Mouse (Mus musculus) heart, embryonic 16.5 days (tissue): Measurements from ENCODE around the gene Gm26602. TPM values are rescaled to one million over a fixed set of nuclear protein-coding genes. Genes with fewer than 3 reads are reported as not detected.
"Not testable (repeated sequence)": the region's sequence is repeated elsewhere in the genome, so short reads cannot be mapped to it uniquely, and the experiment has no call there.

Source experiments
- ATAC-seq: fragments of 200-750 bp; cut with Nextera tagmentation; replicated peaks from 2 replicates; pipeline ENCODE4 v1.8.0; 2017; ENCODE audit warnings: moderate number of reproducible peaks; ENCODE audit not compliant: insufficient read depth, low FRiP score; ENCODE audit errors: extremely low read depth
- H3K27ac ChIP-seq: fragments of 300-500 bp; sonication (generic); 2 replicates; pipeline ENCODE4 v1.5.1; 2014; ENCODE audit warnings: mild to moderate bottlenecking, low read length, control low read depth, moderate library complexity
- H3K27me3 ChIP-seq: fragments of 300-500 bp; sonication (generic); 2 replicates; pipeline ENCODE4 v1.6.1; 2014; ENCODE audit warnings: low read length, mixed read lengths; ENCODE audit not compliant: control insufficient read depth, insufficient read depth
- H3K36me3 ChIP-seq: fragments of 300-500 bp; sonication (generic); 2 replicates; pipeline ENCODE4 v1.6.1; 2014; ENCODE audit not compliant: control insufficient read depth, insufficient read depth
- H3K4me1 ChIP-seq: fragments of 300-500 bp; sonication (generic); 2 replicates; pipeline ENCODE4 v1.6.1; 2014; ENCODE audit warnings: low read length, mixed read lengths; ENCODE audit not compliant: control insufficient read depth, insufficient read depth
- H3K4me2 ChIP-seq: fragments of 300-500 bp; sonication (generic); 2 replicates; pipeline ENCODE4 v1.6.1; 2014; ENCODE audit warnings: low read depth, mild to moderate bottlenecking, control low read depth, low read length
- H3K4me3 ChIP-seq: fragments of 300-500 bp; sonication (generic); 2 replicates; pipeline ENCODE4 v1.5.1; 2014; ENCODE audit warnings: mild to moderate bottlenecking, control low read depth, low read length
- H3K9ac ChIP-seq: fragments of 300-500 bp; sonication (generic); 2 replicates; pipeline ENCODE4 v1.6.1; 2014; ENCODE audit warnings: low read length, control low read depth
- H3K9me3 ChIP-seq: fragments of 300-500 bp; sonication (generic); replicated peaks from 2 replicates; pipeline ENCODE4 v1.6.1; 2016; ENCODE audit warnings: low read length; ENCODE audit not compliant: control insufficient read depth
- WGBS: fragments of 180-500 bp; shearing (Covaris S2); extraction: QIAGEN DNeasy Blood & Tissue Kit; methylation state at CpG from one replicate; pipeline ENCODE4 v1.1.7; 2014; 5-methylcytosine and 5-hydroxymethylcytosine counted together
- polyA plus RNA-seq: library from polyadenylated mRNA; unstranded; fragments of >200 nt; fragmentation: Nextera tagmentation; extraction: Ambion mirVana; gene quantifications from 2 replicates; pipeline ENCODE4 v1.2.1, GENCODE M21; 2015

The Gm26602 gene
- polyA plus RNA-seq, 1 experiment from 2014 or later = 13.2 TPM

- Histone ChIP-seq H3K4me1 (peaks cover 19% of the 10 kb centered on the region), H3K27me3 (peaks cover 5% of the 10 kb centered on the region; the same call in 1 of the 2 replicates), H3K4me3 (peak overlapping the region; percentile 25), H3K36me3 (no peaks in the 10 kb centered on the region), H3K27ac (no peak overlapping the region), H3K4me2 (peak overlapping the region; percentile 56), H3K9ac (peak overlapping the region; percentile 36; the same call in 1 of the 2 replicates), H3K9me3 (no peaks in the 10 kb centered on the region)
- 0 out of 2 replicates have a peak, but pooled peaks have one; percentile 20 for ATAC-seq
- WGBS = 11% methylated on average over 22 of the region's 22 CpGs
Observed at GRCm38 (mm10) chr10:79881981-79882380, 28.7 kb upstream of the Gm26602 start.

DNA sequence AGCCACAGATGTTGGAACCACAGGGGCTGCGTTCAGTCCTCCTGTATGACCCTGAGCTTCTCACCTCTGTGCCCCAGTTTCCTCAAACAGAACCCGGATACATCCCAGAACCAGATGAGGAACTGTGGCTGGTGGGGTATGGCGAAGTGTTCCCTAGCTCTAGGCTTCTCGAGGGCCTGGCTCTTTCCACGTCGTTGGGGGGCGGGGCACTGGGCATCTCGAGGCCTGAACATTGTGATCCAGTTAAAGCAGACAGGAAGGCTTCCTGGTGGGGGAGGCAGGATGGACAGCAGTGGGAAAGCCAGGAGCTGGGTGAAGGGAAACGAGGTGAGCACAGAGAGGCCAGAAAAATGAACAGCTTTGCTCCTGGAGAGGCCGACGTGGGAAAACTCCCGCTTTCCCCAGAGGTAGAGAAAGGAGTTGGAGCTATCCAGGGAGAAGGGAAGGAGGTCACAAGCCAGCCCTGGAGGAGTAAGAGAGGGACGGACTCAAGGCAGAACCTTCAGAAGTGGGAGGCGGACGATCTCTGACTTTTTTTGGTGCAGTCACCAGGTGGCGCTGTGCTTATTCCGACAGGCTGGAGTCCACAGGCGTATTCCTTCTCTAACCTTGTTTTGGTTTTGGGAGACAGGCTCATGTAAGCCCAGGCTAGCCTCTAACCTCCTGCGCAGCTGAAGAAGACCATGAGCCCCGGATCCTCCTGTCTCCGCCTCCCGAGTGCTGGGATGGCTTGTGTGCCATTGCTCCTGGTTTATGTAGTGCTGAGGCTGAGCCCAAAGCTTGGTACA lies 27.2 kb upstream of the Gm26602 start:
- Histone ChIP-seq H3K4me2 (0 out of 2 replicates have a peak overlapping the region, but pooled peaks have one; percentile 22), H3K4me1 (peaks cover 19% of the 10 kb centered on the region), H3K27ac (no peak overlapping the region), H3K9ac (peak overlapping the region; percentile 41; the same call in 1 of the 2 replicates), H3K4me3 (no peak overlapping the region), H3K36me3 (no peaks in the 10 kb centered on the region), H3K9me3 (no peaks in the 10 kb centered on the region), H3K27me3 (peaks cover 5% of the 10 kb centered on the region; the same call in 1 of the 2 replicates)
- 16% methylated on average over 22 of the region's 22 CpGs for WGBS
- ATAC-seq = no peak; the same call in 1 of the 2 replicates

GRCm38 (mm10) chr10:79884446-79884845 lies 26.2 kb upstream of the Gm26602 start:
- Histone ChIP-seq H3K4me2 (no peak overlapping the region), H3K36me3 (no peaks in the 10 kb centered on the region), H3K27me3 (peaks cover 5% of the 10 kb centered on the region; the same call in 1 of the 2 replicates), H3K9me3 (no peaks in the 10 kb centered on the region), H3K4me3 (no peak overlapping the region), H3K9ac (no peak overlapping the region), H3K27ac (0 out of 2 replicates have a peak overlapping the region, but pooled peaks have one; percentile 0), H3K4me1 (peaks cover 19% of the 10 kb centered on the region)
- 22% methylated on average over 4 of the region's 4 CpGs for WGBS
- ATAC-seq = 0 out of 2 replicates have a peak, but pooled peaks have one; percentile 6

DNA sequence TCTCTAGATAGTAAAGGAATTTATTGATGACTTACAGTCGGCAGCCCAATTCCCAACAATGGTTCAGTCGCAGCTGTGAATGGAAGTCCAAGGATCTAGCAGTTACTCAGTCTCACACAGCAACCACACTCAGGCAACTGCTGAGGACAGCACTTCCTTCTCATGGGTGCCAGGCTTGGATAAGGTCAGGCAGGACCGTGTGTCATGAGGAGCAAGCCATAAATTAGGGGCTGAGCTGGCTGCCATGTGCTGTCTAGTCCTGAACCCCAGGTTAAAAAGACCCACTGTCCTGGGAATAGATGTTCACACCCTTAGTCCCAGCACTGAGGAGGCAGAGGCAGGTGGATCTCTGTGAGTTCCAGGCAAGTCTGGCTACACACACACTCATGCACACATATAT lies 25.7 kb upstream of the Gm26602 start:
- H3K4me3 ChIP-seq, H3K4me2 ChIP-seq, H3K9ac ChIP-seq, H3K27ac ChIP-seq, H3K27me3 ChIP-seq, ATAC-seq, H3K36me3 ChIP-seq, H3K9me3 ChIP-seq: not testable (repeated sequence)
- 65% methylated on average over 2 of the region's 3 CpGs for WGBS
- peaks cover 19% of the 10 kb centered on the region for H3K4me1 ChIP-seq

GRCm38 (mm10) chr10:79886054-79886453 lies 24.6 kb upstream of the Gm26602 start, which contains the start of gene Elane:
Gene Elane (plus strand): TSS chr10:79886247.
- Histone ChIP-seq H3K9me3 (no peaks in the 10 kb centered on the region), H3K4me2 (no peak within 1 kb of the TSS), H3K36me3 (no peaks in the 10 kb centered on the region), H3K4me3 (no peak within 1 kb of the TSS), H3K27ac (no peak within 1 kb of the TSS), H3K27me3 (peaks cover 5% of the 10 kb centered on the region), H3K4me1 (peaks cover 19% of the 10 kb centered on the region), H3K9ac (no peak within 1 kb of the TSS)
- 72% methylated on average over 6 of the region's 6 CpGs for WGBS
- ATAC-seq = no peak

- 81% methylated on average over 8 of the region's 8 CpGs for WGBS
- no peak overlapping the region for H3K27ac ChIP-seq
- H3K27me3 ChIP-seq = peaks cover 5% of the 10 kb centered on the region
- H3K4me1 ChIP-seq = peaks cover 18% of the 10 kb centered on the region
- ATAC-seq = no peak
- H3K9ac ChIP-seq = no peak overlapping the region
- no peaks in the 10 kb centered on the region for H3K9me3 ChIP-seq
- no peaks in the 10 kb centered on the region for H3K36me3 ChIP-seq
- no peak overlapping the region for H3K4me3 ChIP-seq
- no peak overlapping the region for H3K4me2 ChIP-seq
Observed at GRCm38 (mm10) chr10:79886611-79887010, 24.0 kb upstream of the Gm26602 start.

DNA sequence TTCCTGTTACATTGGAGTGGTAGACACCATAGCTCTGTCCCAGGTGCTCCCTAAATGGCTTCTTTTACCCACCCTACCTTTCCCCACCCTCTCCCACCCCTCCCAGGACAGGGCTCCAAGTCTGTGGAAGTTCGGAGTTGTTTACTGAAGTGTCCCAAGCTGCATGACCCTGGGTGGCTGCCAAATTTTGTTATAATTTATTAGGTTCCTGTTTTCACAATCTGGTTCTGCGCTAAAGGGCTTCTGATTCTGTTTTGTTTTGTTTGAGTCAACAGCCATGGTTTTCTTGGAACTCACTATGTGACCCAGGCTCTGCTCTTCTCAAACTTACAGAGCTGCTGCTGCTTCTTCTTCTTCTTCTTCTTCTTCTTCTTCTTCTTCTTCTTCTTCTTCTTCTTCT lies 21.3 kb upstream of the Gm26602 start:
- Histone ChIP-seq H3K4me1 (peaks cover 2% of the 10 kb centered on the region; the same call in 1 of the 2 replicates), H3K27me3 (no peaks in the 10 kb centered on the region; the same call in 1 of the 2 replicates), H3K27ac (no peak overlapping the region), H3K4me3 (no peak overlapping the region), H3K36me3 (no peaks in the 10 kb centered on the region), H3K9ac (no peak overlapping the region), H3K4me2 (no peak overlapping the region), H3K9me3 (no peaks in the 10 kb centered on the region)
- no peak for ATAC-seq
- WGBS = 64% methylated on average over 2 of the region's 2 CpGs

DNA sequence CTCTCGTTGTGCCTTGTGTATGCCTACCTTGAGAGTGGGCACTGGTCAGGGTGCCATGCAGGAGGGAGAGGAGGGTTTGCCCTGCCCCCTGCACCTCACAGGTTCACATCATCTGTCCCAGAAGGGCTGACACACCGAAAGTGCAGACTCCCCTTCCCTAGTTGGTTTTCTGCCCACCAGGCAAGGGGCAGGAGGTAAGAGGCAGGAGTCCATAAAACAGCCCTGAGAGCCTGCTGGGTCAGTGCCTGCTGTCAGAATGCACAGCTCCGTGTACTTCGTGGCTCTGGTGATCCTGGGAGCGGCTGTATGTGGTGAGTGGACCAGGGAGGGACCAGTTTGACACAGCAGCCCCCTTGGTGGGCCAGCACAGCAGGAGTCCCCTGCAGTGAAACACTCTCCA lies 20.0 kb upstream of the Gm26602 start, which contains the start of gene Cfd:
TSS of gene Cfd (plus strand) at position 184 of the 400 bp plus-strand sequence.
- H3K4me3 ChIP-seq = no peak within 1 kb of the TSS
- ATAC-seq = no peak
- H3K9ac ChIP-seq = no peak within 1 kb of the TSS
- H3K4me2 ChIP-seq = no peak within 1 kb of the TSS
- no peaks in the 10 kb centered on the region for H3K4me1 ChIP-seq
- H3K36me3 ChIP-seq = peaks cover 6% of the 10 kb centered on the region
- 32% methylated on average over 5 of the region's 5 CpGs for WGBS
- H3K27me3 ChIP-seq = no peaks in the 10 kb centered on the region; the same call in 1 of the 2 replicates
- H3K27ac ChIP-seq = no peak within 1 kb of the TSS
- H3K9me3 ChIP-seq = no peaks in the 10 kb centered on the region

GRCm38 (mm10) chr10:79892451-79893118 lies 18.1 kb upstream of the Gm26602 start:
- H3K4me3 ChIP-seq, H3K4me2 ChIP-seq, H3K4me1 ChIP-seq, H3K27me3 ChIP-seq, H3K9me3 ChIP-seq, H3K27ac ChIP-seq, H3K9ac ChIP-seq: not testable (repeated sequence)
- 43% methylated on average over 22 of the region's 22 CpGs for WGBS
- peak; percentile 29 for ATAC-seq
- H3K36me3 ChIP-seq = peaks cover 18% of the 10 kb centered on the region
